Mouse (Mus musculus): ENCODE measurements around the gene Zar1. TPM values are rescaled to one million over a fixed set of nuclear protein-coding genes. Genes with fewer than 3 reads are reported as not detected.
"Not testable (repeated sequence)": the region's sequence is repeated elsewhere in the genome, so short reads cannot be mapped to it uniquely, and the experiment has no call there.

Gene Zar1
- not detected in 2 replicates for total RNA-seq (2015; ENCODE audit: low replicate concordance)
- total RNA-seq (2017; ENCODE audit: low replicate concordance) = not detected in 2 replicates

- ATAC-seq (replicated peaks; ENCODE audit: low FRiP score, poor library complexity, severe bottlenecking) = not testable (repeated sequence)
These were observed at the start of gene Zar1 for GRCm38 (mm10) chr5:72580970-72581332. Zar1 (minus strand) TSS chr5:72581254.

GRCm38 (mm10) chr5:72630026-72630425 is 49.0 kb upstream of the Zar1 start:
- ATAC-seq (replicated peaks; ENCODE audit: low FRiP score, poor library complexity, severe bottlenecking) = no peak

GRCm38 (mm10) chr5:72621022-72621421 is 40.0 kb upstream of the Zar1 start:
- ATAC-seq (replicated peaks; ENCODE audit: low FRiP score, poor library complexity, severe bottlenecking) = no peak

- no peak for ATAC-seq (replicated peaks; ENCODE audit: low FRiP score, poor library complexity, severe bottlenecking)
These were observed 36.4 kb upstream of the Zar1 start for GRCm38 (mm10) chr5:72617413-72617812.

- no peak for ATAC-seq (replicated peaks; ENCODE audit: low FRiP score, poor library complexity, severe bottlenecking)
These were observed 22.1 kb upstream of the Zar1 start for GRCm38 (mm10) chr5:72603138-72603537.

- ATAC-seq (replicated peaks; ENCODE audit: low FRiP score, poor library complexity, severe bottlenecking) = no peak
These were observed 20.0 kb upstream of the Zar1 start for GRCm38 (mm10) chr5:72601006-72601405.

- ATAC-seq (replicated peaks; ENCODE audit: low FRiP score, poor library complexity, severe bottlenecking) = no peak
These were observed 6.2 kb upstream of the Zar1 start, which contains the start of gene Gm5868 for GRCm38 (mm10) chr5:72587192-72587681. Gm5868 (minus strand) TSS chr5:72587551.

- ATAC-seq (replicated peaks; ENCODE audit: low FRiP score, poor library complexity, severe bottlenecking) = not testable (repeated sequence)
These were observed 5.7 kb upstream of the Zar1 start for GRCm38 (mm10) chr5:72586667-72587191.

- ATAC-seq (replicated peaks; ENCODE audit: low FRiP score, poor library complexity, severe bottlenecking) = not testable (repeated sequence)
These were observed 5.1 kb upstream of the Zar1 start for GRCm38 (mm10) chr5:72586122-72586521.

GRCm38 (mm10) chr5:72580088-72580969 is 725 bp downstream of the Zar1 start:
- ATAC-seq (replicated peaks; ENCODE audit: low FRiP score, poor library complexity, severe bottlenecking) = not testable (repeated sequence)

GRCm38 (mm10) chr5:72579599-72579998 is 1.5 kb downstream of the Zar1 start:
- not testable (repeated sequence) for ATAC-seq (replicated peaks; ENCODE audit: low FRiP score, poor library complexity, severe bottlenecking)

- ATAC-seq (replicated peaks; ENCODE audit: low FRiP score, poor library complexity, severe bottlenecking) = no peak
These were observed 15.4 kb downstream of the Zar1 start for GRCm38 (mm10) chr5:72565621-72566020.

GRCm38 (mm10) chr5:72563183-72563582 is 17.9 kb downstream of the Zar1 start:
- ATAC-seq (replicated peaks; ENCODE audit: low FRiP score, poor library complexity, severe bottlenecking) = not testable (repeated sequence)

GRCm38 (mm10) chr5:72560976-72561628 is 20.0 kb downstream of the Zar1 start:
- ATAC-seq (replicated peaks; ENCODE audit: low FRiP score, poor library complexity, severe bottlenecking) = no peak

- ATAC-seq (replicated peaks; ENCODE audit: low FRiP score, poor library complexity, severe bottlenecking) = peak; percentile 96
These were observed 21.5 kb downstream of the Zar1 start, which contains the start of gene Nfxl1 for GRCm38 (mm10) chr5:72559544-72560049. Nfxl1 (minus strand) TSS chr5:72559684.

- peak; percentile 92 for ATAC-seq (replicated peaks; ENCODE audit: low FRiP score, poor library complexity, severe bottlenecking)
These were observed 22.1 kb downstream of the Zar1 start for GRCm38 (mm10) chr5:72558716-72559526.

- ATAC-seq (replicated peaks; ENCODE audit: low FRiP score, poor library complexity, severe bottlenecking) = no peak
These were observed 24.8 kb downstream of the Zar1 start for GRCm38 (mm10) chr5:72556245-72556644.

GRCm38 (mm10) chr5:72551209-72551608 is 29.8 kb downstream of the Zar1 start:
- ATAC-seq (replicated peaks; ENCODE audit: low FRiP score, poor library complexity, severe bottlenecking) = no peak

- no peak for ATAC-seq (replicated peaks; ENCODE audit: low FRiP score, poor library complexity, severe bottlenecking)
These were observed 52.2 kb downstream of the Zar1 start for GRCm38 (mm10) chr5:72528896-72529295.

Data from erythroblast, adult 5-6 weeks (primary cell).